Mouse (Mus musculus) forebrain, embryonic 16.5 days (tissue): ENCODE measurements around the gene Otud6a. TPM values are rescaled to one million over a fixed set of nuclear protein-coding genes. Genes with fewer than 3 reads are reported as not detected.
"Not testable (repeated sequence)": the region's sequence is repeated elsewhere in the genome, so short reads cannot be mapped to it uniquely, and the experiment has no call there.

Experiments
- ATAC-seq: fragments of 200-750 bp; cut with Nextera tagmentation; 2 replicates; pipeline ENCODE4 v1.8.0; 2017; ENCODE audit warnings: mild to moderate bottlenecking, moderate library complexity
- H3K27ac ChIP-seq: fragments of 300-500 bp; sonication (generic); 2 replicates; pipeline ENCODE4 v1.5.1; 2014; ENCODE audit warnings: low read length, control low read depth
- H3K27me3 ChIP-seq: fragments of 300-500 bp; sonication (generic); replicated peaks from 2 replicates; pipeline ENCODE4 v1.6.1; 2014; ENCODE audit warnings: low read length; ENCODE audit not compliant: control insufficient read depth, insufficient read depth
- H3K36me3 ChIP-seq: fragments of 300-500 bp; sonication (generic); 2 replicates; pipeline ENCODE4 v1.6.1; 2014; ENCODE audit not compliant: control insufficient read depth, insufficient read depth
- H3K4me1 ChIP-seq: fragments of 300-500 bp; sonication (generic); replicated peaks from 2 replicates; pipeline ENCODE4 v1.6.1; 2014; ENCODE audit warnings: low read length; ENCODE audit not compliant: control insufficient read depth, insufficient read depth
- H3K4me2 ChIP-seq: fragments of 300-500 bp; sonication (generic); 2 replicates; pipeline ENCODE4 v1.6.1; 2014; ENCODE audit warnings: mild to moderate bottlenecking, low read length, control low read depth
- H3K4me3 ChIP-seq: fragments of 300-500 bp; sonication (generic); replicated peaks from 2 replicates; pipeline ENCODE4 v1.5.1; 2014; ENCODE audit warnings: mild to moderate bottlenecking, low read length, control low read depth
- H3K9ac ChIP-seq: fragments of 300-500 bp; sonication (generic); replicated peaks from 2 replicates; pipeline ENCODE4 v1.6.1; 2014; ENCODE audit warnings: low read depth, low read length, control low read depth
- H3K9me3 ChIP-seq: fragments of 300-500 bp; sonication (generic); 2 replicates; pipeline ENCODE4 v1.6.1; 2016; ENCODE audit warnings: low read length; ENCODE audit not compliant: control insufficient read depth
- WGBS: fragments of 180-500 bp; shearing (Covaris S2); extraction: QIAGEN DNeasy Blood & Tissue Kit; methylation state at CpG from one replicate; pipeline ENCODE4 v1.1.7; 2014; 5-methylcytosine and 5-hydroxymethylcytosine counted together
- polyA plus RNA-seq: library from polyadenylated mRNA; unstranded; fragments of >200 nt; fragmentation: Nextera tagmentation; extraction: Ambion mirVana; gene quantifications from 2 replicates; pipeline ENCODE4 v1.2.1, GENCODE M21; 2015

Gene Otud6a
- not detected in 2 replicates for polyA plus RNA-seq

DNA sequence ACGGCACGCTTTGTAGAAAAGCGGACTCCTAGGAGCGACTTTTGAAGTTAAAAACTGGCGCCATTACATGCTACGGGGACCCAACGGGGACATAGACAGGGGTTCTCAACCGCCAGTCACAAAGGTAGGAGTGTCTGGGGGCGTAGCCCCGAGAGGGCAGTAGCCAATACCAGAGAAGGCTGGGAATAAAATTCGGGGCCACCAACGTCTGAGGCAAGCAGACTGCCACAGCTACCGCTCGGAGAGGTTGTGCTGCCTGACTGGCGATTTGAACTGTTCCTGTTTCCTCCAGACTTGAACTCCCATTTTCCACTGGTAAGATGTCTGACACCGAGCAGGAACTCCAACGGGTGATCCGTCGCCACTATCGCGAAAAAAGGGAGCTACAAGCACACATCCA is at the start of gene Otud6a:
Gene Otud6a, plus strand, starts transcription at position 321 of the 400 bp plus-strand sequence.
- Histone ChIP-seq H3K4me1 (no peaks in the 10 kb centered on the region), H3K27me3 (no peaks in the 10 kb centered on the region), H3K4me3 (no peak within 1 kb of the TSS), H3K27ac (no peak within 1 kb of the TSS), H3K36me3 (no peaks in the 10 kb centered on the region), H3K9ac (no peak within 1 kb of the TSS), H3K9me3 (no peaks in the 10 kb centered on the region), H3K4me2 (no peak within 1 kb of the TSS)
- ATAC-seq = no peak
- 90% methylated on average over 21 of the region's 21 CpGs for WGBS

- no peaks in the 10 kb centered on the region for H3K36me3 ChIP-seq
- no peak overlapping the region for H3K4me3 ChIP-seq
- H3K27ac ChIP-seq = no peak overlapping the region
- peak; percentile 61; the same call in 1 of the 2 replicates for ATAC-seq
- no peak overlapping the region for H3K4me2 ChIP-seq
- no peaks in the 10 kb centered on the region for H3K9me3 ChIP-seq
- H3K27me3 ChIP-seq = no peaks in the 10 kb centered on the region
- no peak overlapping the region for H3K9ac ChIP-seq
- 80% methylated on average over 1 of the region's 1 CpGs for WGBS
- H3K4me1 ChIP-seq = no peaks in the 10 kb centered on the region
Observed at GRCm38 (mm10) chrX:100389887-100390286, 38.9 kb upstream of the Otud6a start.

DNA sequence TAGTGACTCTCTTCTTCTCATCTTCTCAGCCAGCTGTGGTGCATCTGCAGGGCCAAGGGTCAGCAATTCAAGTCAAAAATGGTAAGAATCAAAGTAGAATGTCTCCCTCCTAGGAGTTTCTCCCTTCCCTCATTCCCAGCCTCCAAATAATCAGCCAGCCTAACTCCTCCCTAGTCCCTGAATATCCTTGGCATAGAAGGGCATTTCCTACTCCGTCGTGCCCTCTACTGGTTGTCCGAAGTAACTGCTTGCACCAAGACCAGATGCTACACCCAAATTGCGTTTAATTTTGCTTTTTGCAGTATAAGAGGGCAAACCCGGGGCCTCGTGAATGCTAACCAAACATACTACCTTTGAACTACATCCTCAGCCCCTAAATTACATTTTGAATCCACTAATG is 36.5 kb upstream of the Otud6a start:
- 30% methylated on average over 6 of the region's 6 CpGs for WGBS
- Histone ChIP-seq H3K4me2 (no peak overlapping the region), H3K27ac (no peak overlapping the region), H3K4me3 (no peak overlapping the region), H3K4me1 (no peaks in the 10 kb centered on the region), H3K36me3 (no peaks in the 10 kb centered on the region), H3K9ac (no peak overlapping the region), H3K27me3 (no peaks in the 10 kb centered on the region), H3K9me3 (no peaks in the 10 kb centered on the region)
- ATAC-seq = peak; percentile 58; the same call in 1 of the 2 replicates

DNA sequence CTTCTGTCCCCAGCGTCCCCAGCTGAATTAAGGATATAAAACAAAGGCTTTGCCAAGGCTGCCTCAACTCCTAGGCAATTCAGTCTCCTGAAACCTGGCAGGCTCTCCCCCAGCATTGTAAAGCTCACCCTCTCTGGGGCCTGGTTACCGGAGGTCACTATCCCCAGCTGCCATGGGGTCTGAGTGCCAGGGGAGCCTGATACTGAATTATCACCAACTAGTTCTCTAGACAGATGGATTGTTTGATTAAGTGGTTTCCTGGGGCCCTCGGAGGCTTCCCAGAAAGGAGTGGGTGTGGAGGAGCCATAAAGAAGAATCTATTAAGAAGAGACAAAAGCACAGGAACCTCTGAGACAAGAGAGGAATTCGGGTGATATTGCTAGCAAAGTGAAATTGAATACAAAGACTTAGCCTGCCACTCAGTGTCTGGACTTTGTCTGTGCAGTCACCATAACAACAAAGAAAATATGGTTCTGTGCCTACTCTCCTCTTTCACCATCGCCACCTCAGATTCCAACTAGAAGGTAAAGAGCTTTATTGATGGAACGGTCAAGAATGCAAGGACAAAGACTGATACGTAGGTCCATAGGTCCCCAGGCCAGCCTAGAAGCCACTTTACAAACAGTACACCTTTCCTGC is 34.5 kb upstream of the Otud6a start:
- Histone ChIP-seq H3K4me1 (no peaks in the 10 kb centered on the region), H3K9me3 (no peaks in the 10 kb centered on the region), H3K27me3 (no peaks in the 10 kb centered on the region), H3K9ac (no peak overlapping the region), H3K4me3 (no peak overlapping the region), H3K36me3 (no peaks in the 10 kb centered on the region), H3K4me2 (no peak overlapping the region), H3K27ac (no peak overlapping the region)
- WGBS = 68% methylated on average over 7 of the region's 7 CpGs
- ATAC-seq = no peak

GRCm38 (mm10) chrX:100395026-100395425 is 33.8 kb upstream of the Otud6a start:
- Histone ChIP-seq H3K27me3 (no peaks in the 10 kb centered on the region), H3K27ac (no peak overlapping the region), H3K36me3 (no peaks in the 10 kb centered on the region), H3K9me3 (no peaks in the 10 kb centered on the region), H3K9ac (no peak overlapping the region), H3K4me1 (no peaks in the 10 kb centered on the region), H3K4me2 (no peak overlapping the region), H3K4me3 (no peak overlapping the region)
- ATAC-seq = no peak
- 79% methylated on average over 8 of the region's 8 CpGs for WGBS

GRCm38 (mm10) chrX:100400900-100401299 is 27.9 kb upstream of the Otud6a start:
- Histone ChIP-seq H3K9ac (no peak overlapping the region), H3K4me2 (no peak overlapping the region), H3K27me3 (no peaks in the 10 kb centered on the region), H3K27ac (no peak overlapping the region), H3K9me3 (no peaks in the 10 kb centered on the region), H3K4me1 (no peaks in the 10 kb centered on the region), H3K4me3 (no peak overlapping the region), H3K36me3 (no peaks in the 10 kb centered on the region)
- no peak for ATAC-seq

DNA sequence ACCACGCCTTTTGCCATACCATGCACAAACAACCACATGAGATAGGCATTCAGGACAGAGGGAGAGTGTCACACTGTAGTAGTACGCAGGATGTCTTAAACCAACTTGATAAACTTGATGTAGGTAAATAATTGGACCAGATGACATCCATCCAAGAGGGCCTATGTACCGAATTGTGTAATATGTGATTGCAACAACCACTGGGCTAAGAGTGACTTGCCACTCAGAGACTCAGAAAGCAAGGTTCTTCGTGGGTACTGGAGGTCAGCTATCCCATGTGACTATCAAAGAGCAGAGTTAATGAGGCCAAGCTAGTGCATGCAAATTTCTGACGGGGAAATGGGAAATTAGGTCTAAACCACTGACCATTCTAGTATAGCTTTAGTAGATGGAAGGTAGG is 27.2 kb upstream of the Otud6a start:
- H3K27me3 ChIP-seq = no peaks in the 10 kb centered on the region
- WGBS = 89% methylated on average over 5 of the region's 5 CpGs
- H3K4me3 ChIP-seq = no peak overlapping the region
- no peaks in the 10 kb centered on the region for H3K9me3 ChIP-seq
- H3K36me3 ChIP-seq = no peaks in the 10 kb centered on the region
- ATAC-seq = no peak
- no peak overlapping the region for H3K9ac ChIP-seq
- no peak overlapping the region for H3K27ac ChIP-seq
- H3K4me2 ChIP-seq = no peak overlapping the region
- H3K4me1 ChIP-seq = no peaks in the 10 kb centered on the region

DNA sequence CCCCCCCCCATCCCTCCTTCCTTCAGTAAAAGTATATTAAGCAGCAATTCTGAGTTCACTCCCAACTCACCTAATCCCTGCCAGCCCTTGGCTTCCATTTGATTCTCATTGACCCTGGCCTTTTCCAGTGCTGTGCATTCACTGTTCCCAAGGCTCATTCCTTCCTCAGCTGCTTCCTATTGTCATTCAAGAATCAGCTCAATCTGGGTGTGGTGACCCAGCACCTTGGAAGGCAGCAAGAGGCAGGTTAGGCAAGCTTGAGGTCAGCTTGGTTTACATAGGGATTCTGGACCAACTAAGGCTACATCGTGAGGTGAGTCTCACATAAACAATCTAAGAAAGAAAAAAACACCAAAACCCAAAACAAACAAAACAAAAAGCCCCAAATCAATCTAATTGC is 19.6 kb upstream of the Otud6a start:
- no peaks in the 10 kb centered on the region for H3K9me3 ChIP-seq
- no peak overlapping the region for H3K4me3 ChIP-seq
- H3K27me3 ChIP-seq = no peaks in the 10 kb centered on the region; the same call in 1 of the 2 replicates
- H3K9ac ChIP-seq = no peak overlapping the region
- WGBS = 61% methylated on average over 1 of the region's 1 CpGs
- no peaks in the 10 kb centered on the region for H3K36me3 ChIP-seq
- no peaks in the 10 kb centered on the region for H3K4me1 ChIP-seq
- H3K27ac ChIP-seq = no peak overlapping the region
- H3K4me2 ChIP-seq = no peak overlapping the region
- ATAC-seq = no peak

DNA sequence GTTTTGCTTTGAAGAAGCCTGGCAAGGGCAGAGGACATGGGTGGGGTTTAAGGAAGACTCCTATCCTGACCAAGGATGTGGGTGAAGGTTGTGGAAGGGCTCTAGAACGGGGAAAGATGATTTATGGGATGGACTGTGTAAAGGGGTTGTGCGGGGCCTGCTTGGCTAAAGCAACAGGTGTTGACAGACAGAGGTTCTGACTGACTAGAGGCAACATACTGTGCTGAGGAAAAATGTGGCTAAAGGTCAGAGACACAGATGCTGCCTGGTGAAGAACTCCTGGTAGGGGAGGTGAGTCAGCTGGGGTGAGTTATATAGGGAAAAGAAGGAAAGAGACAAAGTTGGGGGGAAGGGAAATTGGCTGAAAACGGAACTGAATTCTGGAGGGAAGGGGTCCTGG is 3.5 kb downstream of the Otud6a start:
- H3K27ac ChIP-seq = no peak overlapping the region
- no peak overlapping the region for H3K9ac ChIP-seq
- H3K9me3 ChIP-seq = no peaks in the 10 kb centered on the region
- no peaks in the 10 kb centered on the region for H3K36me3 ChIP-seq
- 74% methylated on average over 3 of the region's 3 CpGs for WGBS
- ATAC-seq = no peak
- H3K4me2 ChIP-seq = no peak overlapping the region
- no peak overlapping the region for H3K4me3 ChIP-seq
- H3K27me3 ChIP-seq = no peaks in the 10 kb centered on the region
- H3K4me1 ChIP-seq = no peaks in the 10 kb centered on the region

- not testable (repeated sequence) for H3K4me1 ChIP-seq, H3K4me2 ChIP-seq, H3K9me3 ChIP-seq, H3K4me3 ChIP-seq, ATAC-seq, H3K27ac ChIP-seq, H3K9ac ChIP-seq, H3K27me3 ChIP-seq, H3K36me3 ChIP-seq
- 95% methylated on average over 2 of the region's 2 CpGs for WGBS
Observed at GRCm38 (mm10) chrX:100442617-100443016, 13.8 kb downstream of the Otud6a start, which contains the start of gene Awat2. Awat2 (minus strand) TSS chrX:100442717.
